18 mouse cellular contexts compared by ENCODE assay signal in the genomic region with DNA sequence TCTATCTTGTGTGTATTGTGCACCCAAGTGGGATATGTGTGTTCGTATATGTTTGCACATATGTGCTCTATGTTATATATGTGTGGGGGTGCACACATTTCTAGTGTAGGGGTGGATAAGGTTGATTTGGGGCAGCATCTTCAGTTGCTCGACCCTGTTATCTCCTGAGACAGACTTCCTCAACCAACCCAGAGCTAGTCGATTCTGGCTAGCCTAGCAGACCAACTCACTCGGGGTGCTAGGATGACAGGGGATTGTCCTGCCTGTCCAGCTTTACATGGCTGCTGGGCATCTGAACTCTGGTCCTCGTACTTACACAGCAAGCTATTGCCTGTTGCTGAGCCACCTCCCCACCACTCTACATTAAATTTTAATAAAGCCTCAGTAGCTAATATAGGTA. TPM values are rescaled to one million over a fixed set of nuclear protein-coding genes. Genes with fewer than 3 reads are reported as not detected.
DNase-seq lines count a peak whose midpoint lies in the region; ATAC-seq and TF ChIP-seq lines count a peak whose summit lies in the region.
"Had no signal": no experiment of that assay in that cellular context is flagged by ENCODE, and none has a peak within 500 bp of the region (broad histone marks: within the 10 kb centered on the region; RNA-seq: fewer than 3 reads in every experiment).

No protein-coding gene starts in this region.

- peak; percentile 34; the same call in 1 of the 2 replicates for TF ChIP-seq POLR2A in CH12.LX (IDR thresholded peaks at IDR 0.05; ENCODE audit: low read depth, low read length)

- peak overlapping the region in 1 of 3 experiments; percentile 27 for H3K4me3 ChIP-seq in CH12.LX (replicated peaks in 1 of 3; ENCODE audit: low read depth in 2 of 3, low read length in 2 of 3, poor library complexity in 1 of 3)
- H3K4me3 ChIP-seq in liver, embryonic 15.5 days (replicated peaks): no peak overlapping the region
- H3K4me3 ChIP-seq in forebrain, embryonic 16.5 days (replicated peaks; ENCODE audit: low read length): no peak overlapping the region
- H3K4me3 ChIP-seq: embryonic facial prominence, embryonic 13.5 days; forebrain, embryonic 10.5 days; midbrain, embryonic 15.5 days; myocyte had no signal

- peaks cover 0 to 20% of the 10 kb centered on the region in 2 experiments for H3K36me3 ChIP-seq in CH12.LX (replicated peaks in 1 of 2; ENCODE audit: control insufficient read depth in 1 of 2, insufficient read depth in 1 of 2, low read length in 1 of 2)
- no peaks in the 10 kb centered on the region for H3K36me3 ChIP-seq in liver, embryonic 15.5 days (replicated peaks)
- no peaks in the 10 kb centered on the region for H3K36me3 ChIP-seq in forebrain, embryonic 16.5 days (ENCODE audit: control insufficient read depth, insufficient read depth)
- H3K36me3 ChIP-seq: embryonic facial prominence, embryonic 13.5 days; forebrain, embryonic 10.5 days; midbrain, embryonic 15.5 days had no signal

- peaks cover 75% of the 10 kb centered on the region for H3K79me2 ChIP-seq in CH12.LX (replicated peaks; ENCODE audit: control insufficient read depth, extremely low read depth, insufficient read depth, poor library complexity, severe bottlenecking)

- H3K4me1 ChIP-seq in CH12.LX (ENCODE audit: control insufficient read depth in 1 of 2, insufficient read depth in 2 of 2): peaks cover 18 to 81% of the 10 kb centered on the region in 2 experiments
- H3K4me1 ChIP-seq in liver, embryonic 15.5 days (replicated peaks): peaks cover 45% of the 10 kb centered on the region
- peaks cover 16% of the 10 kb centered on the region for H3K4me1 ChIP-seq in forebrain, embryonic 16.5 days (replicated peaks; ENCODE audit: control insufficient read depth, insufficient read depth, low read length)
- H3K4me1 ChIP-seq: embryonic facial prominence, embryonic 13.5 days; forebrain, embryonic 10.5 days; midbrain, embryonic 15.5 days had no signal

- in situ Hi-C loops in CH12.LX (cut with MboI; ENCODE audit: low pct_ligation_motif_present, low pct_unique_long_range_greater_than_20kb, low sequenced_read_pairs): no loop called here

- H3K9me3 ChIP-seq in CH12.LX (replicated peaks; ENCODE audit: low read length): no peaks in the 10 kb centered on the region
- H3K9me3 ChIP-seq in liver, embryonic 15.5 days (replicated peaks): no peaks in the 10 kb centered on the region
- no peaks in the 10 kb centered on the region for H3K9me3 ChIP-seq in forebrain, embryonic 16.5 days (ENCODE audit: control insufficient read depth, low read length)
- H3K9me3 ChIP-seq: embryonic facial prominence, embryonic 13.5 days; forebrain, embryonic 10.5 days; midbrain, embryonic 15.5 days had no signal

- no peaks in the 10 kb centered on the region for H3K27me3 ChIP-seq in CH12.LX (replicated peaks)
- no peaks in the 10 kb centered on the region for H3K27me3 ChIP-seq in liver, embryonic 15.5 days
- no peaks in the 10 kb centered on the region for H3K27me3 ChIP-seq in forebrain, embryonic 16.5 days (replicated peaks; ENCODE audit: control insufficient read depth, insufficient read depth, low read length)
- H3K27me3 ChIP-seq: embryonic facial prominence, embryonic 13.5 days; midbrain, embryonic 15.5 days had no signal

- TF ChIP-seq RAD21 in CH12.LX (IDR thresholded peaks at IDR 0.05; ENCODE audit: low read depth, low read length): no peak

- TF ChIP-seq CTCF in CH12.LX (conservative IDR thresholded peaks at IDR 0.05 in 1 of 2, IDR thresholded peaks at IDR 0.05 in 1 of 2; ENCODE audit: low read depth in 2 of 2, low read length in 2 of 2): no peak

- WGBS in liver, embryonic 15.5 days (ENCODE audit: insufficient replicate concordance): 11% methylated on average over 5 of the region's 5 CpGs
- 85% methylated on average over 5 of the region's 5 CpGs for WGBS in forebrain, embryonic 16.5 days

- peak overlapping the region; percentile 78 for H3K4me2 ChIP-seq in CH12.LX (ENCODE audit: insufficient read depth, low read depth, poor library complexity, severe bottlenecking)
- H3K4me2 ChIP-seq in liver, embryonic 15.5 days: peak overlapping the region; percentile 41
- H3K4me2 ChIP-seq in forebrain, embryonic 16.5 days (ENCODE audit: low read length): no peak overlapping the region
- H3K4me2 ChIP-seq: embryonic facial prominence, embryonic 13.5 days; midbrain, embryonic 15.5 days had no signal

- peak overlapping the region; percentile 66 for H3K9ac ChIP-seq in CH12.LX (ENCODE audit: insufficient read depth, low read depth)
- no peak overlapping the region for H3K9ac ChIP-seq in liver, embryonic 15.5 days
- no peak overlapping the region for H3K9ac ChIP-seq in forebrain, embryonic 16.5 days (replicated peaks; ENCODE audit: low read depth, low read length)
- H3K9ac ChIP-seq: embryonic facial prominence, embryonic 13.5 days; midbrain, embryonic 15.5 days had no signal

- H3K27ac ChIP-seq in CH12.LX (ENCODE audit: insufficient read depth, low read depth): peak overlapping the region; percentile 90
- H3K27ac ChIP-seq in liver, embryonic 15.5 days (replicated peaks): no peak overlapping the region
- H3K27ac ChIP-seq in forebrain, embryonic 16.5 days (ENCODE audit: low read length): no peak overlapping the region
- H3K27ac ChIP-seq: embryonic facial prominence, embryonic 13.5 days; forebrain, embryonic 10.5 days; midbrain, embryonic 15.5 days had no signal

- TF ChIP-seq EP300 in CH12.LX (IDR thresholded peaks at IDR 0.05; ENCODE audit: low read length): no peak

- dilution Hi-C loops in CH12.LX (cut with MboI; ENCODE audit: extremely low pct_ligation_motif_present, extremely low pct_unique_long_range_greater_than_20kb, low sequenced_read_pairs): no loop called here

- DNase-seq in CH12.LX (ENCODE audit: extremely low read depth) (no peak), MEL-GATA-1-ER (ENCODE audit: extremely low read depth, low read depth) (peak; percentile 85)
- DNase-seq in thymus, postnatal 14 days: no peak
- no peak for DNase-seq in frontal cortex, postnatal 25 days (ENCODE audit: low spot score in 2 of 2)
- DNase-seq: adrenal gland, postnatal 36 days; cerebellum, postnatal 10 days; gastrocnemius, postnatal 14 days; kidney, adult 18-20 months; kidney, postnatal 10 days; thymus, postnatal 25 days had no signal

- peak; percentile 54 for ATAC-seq in erythroid progenitor cell, adult 5-6 weeks (replicated peaks; ENCODE audit: low FRiP score, poor library complexity, severe bottlenecking)
- ATAC-seq in liver, embryonic 15.5 days (ENCODE audit: insufficient read depth): peak; percentile 70
- ATAC-seq in forebrain, embryonic 16.5 days: no peak
- ATAC-seq: lung, postnatal 0 days; midbrain, embryonic 15.5 days had no signal

TF ChIP-seq in CH12.LX, 34 proteins besides CTCF, POLR2A, EP300 and RAD21:
- TF ChIP-seq SIN3A (IDR thresholded peaks at IDR 0.05; ENCODE audit: low read length) (0 out of 2 replicates have a peak, but pooled peaks have one; percentile 34), MXI1 (IDR thresholded peaks at IDR 0.05; ENCODE audit: low read depth, low read length) (peak; percentile 5; the same call in 1 of the 2 replicates), MEF2A (IDR thresholded peaks at IDR 0.05; ENCODE audit: borderline replicate concordance, low read depth, low read length) (no peak), MAX (IDR thresholded peaks at IDR 0.05; ENCODE audit: low read length) (no peak), HCFC1 (IDR thresholded peaks at IDR 0.05; ENCODE audit: low read depth, low read length) (no peak), JUND (conservative IDR thresholded peaks at IDR 0.05; ENCODE audit: low read depth, low read length) (no peak), BHLHE40 (IDR thresholded peaks at IDR 0.05; ENCODE audit: low read depth, low read length) (no peak), ZMIZ1 (IDR thresholded peaks at IDR 0.05; ENCODE audit: low read depth, low read length) (no peak)

RNA-seq across cellular contexts. Expression of gene Cdk6, which starts 13.0 kb away (rescaled TPM):
- total RNA-seq in CH12.LX (2012; rRNA removed) (141 and 171 TPM in 2 replicates), CH12.LX (2014; rRNA removed) (34.7 and 40.4 TPM in 2 replicates)
- polyA plus RNA-seq in CH12.LX (2012; ENCODE audit: insufficient read length, low read depth): 45.2 and 50.8 TPM in 2 replicates
- 22.3 and 26.8 TPM in 2 replicates for total RNA-seq in erythroid progenitor cell, adult 5-6 weeks (2015; ENCODE audit: low replicate concordance)
- 8.2 and 10.4 TPM in 2 replicates for total RNA-seq in erythroid progenitor cell, adult 5-6 weeks (2017; ENCODE audit: low replicate concordance)
- 19.2 and 19.3 TPM in 2 replicates for polyA plus RNA-seq in liver, embryonic 15.5 days (2015; fragmentation: Nextera tagmentation; extraction: Ambion mirVana)
- polyA plus RNA-seq in forebrain, embryonic 16.5 days (2015; fragmentation: Nextera tagmentation; extraction: Ambion mirVana): 26.5 and 29.8 TPM in 2 replicates
